Mouse (Mus musculus) lung, postnatal 10 days (tissue): ENCODE measurements around the gene Pkig.
A peak's percentile ranks its signal among the peaks of the same experiment; 100 is the strongest.

Source experiments
- DNase-seq: peaks from one replicate; pipeline ENCODE4 v3.0.0; 2021

Pkig gene

GRCm38 (mm10) chr2:163712874-163713273, 54.7 kb downstream of the Pkig start:
- DNase-seq: peak; percentile 7

GRCm38 (mm10) chr2:163713340-163713739, 55.2 kb downstream of the Pkig start:
- peak; percentile 22 for DNase-seq

GRCm38 (mm10) chr2:163716448-163716847, 58.3 kb downstream of the Pkig start:
- peak; percentile 16 for DNase-seq

- no peak for DNase-seq
Measured at GRCm38 (mm10) chr2:163716853-163717252, 58.7 kb downstream of the Pkig start.

GRCm38 (mm10) chr2:163718526-163718925, 60.3 kb downstream of the Pkig start:
- DNase-seq: no peak

GRCm38 (mm10) chr2:163718951-163719603, 60.9 kb downstream of the Pkig start:
- DNase-seq: peak; percentile 88

- no peak for DNase-seq
Measured at GRCm38 (mm10) chr2:163719616-163720015, 61.4 kb downstream of the Pkig start.

GRCm38 (mm10) chr2:163722550-163722949, 64.4 kb downstream of the Pkig start:
- no peak for DNase-seq

GRCm38 (mm10) chr2:163726766-163727393, 68.7 kb downstream of the Pkig start:
- DNase-seq: no peak

GRCm38 (mm10) chr2:163728300-163728699, 70.1 kb downstream of the Pkig start:
- no peak for DNase-seq

- no peak for DNase-seq
Measured at GRCm38 (mm10) chr2:163732021-163732420, 73.8 kb downstream of the Pkig start.

GRCm38 (mm10) chr2:163735163-163735562, 77.0 kb downstream of the Pkig start:
- DNase-seq: no peak

GRCm38 (mm10) chr2:163735980-163736379, 77.8 kb downstream of the Pkig start:
- peak; percentile 71 for DNase-seq

- no peak for DNase-seq
Measured at GRCm38 (mm10) chr2:163742656-163743055, 84.5 kb downstream of the Pkig start.

- peak; percentile 30 for DNase-seq
Measured at GRCm38 (mm10) chr2:163743357-163743756, 85.2 kb downstream of the Pkig start.

- no peak for DNase-seq
Measured at GRCm38 (mm10) chr2:163744801-163745570, 86.8 kb downstream of the Pkig start.

- DNase-seq: peak; percentile 57
Measured at GRCm38 (mm10) chr2:163749647-163750611, 91.7 kb downstream of the Pkig start, which contains the start of gene Ada. Gene Ada (minus strand): TSS chr2:163750239.

- DNase-seq: no peak
Measured at GRCm38 (mm10) chr2:163754228-163754627, 96.0 kb downstream of the Pkig start.

GRCm38 (mm10) chr2:163756723-163757122, 98.5 kb downstream of the Pkig start:
- peak; percentile 79 for DNase-seq

- no peak for DNase-seq
Measured at GRCm38 (mm10) chr2:163758146-163758545, 100.0 kb downstream of the Pkig start.

GRCm38 (mm10) chr2:163760589-163760988, 102.4 kb downstream of the Pkig start:
- no peak for DNase-seq

GRCm38 (mm10) chr2:163761402-163761801, 103.2 kb downstream of the Pkig start:
- no peak for DNase-seq

- DNase-seq: no peak
Measured at GRCm38 (mm10) chr2:163766261-163766660, 108.1 kb downstream of the Pkig start.
